Mouse (Mus musculus): ENCODE measurements around the gene Hyal1. TPM values are rescaled to one million over a fixed set of nuclear protein-coding genes. Genes with fewer than 3 reads are reported as not detected.

Hyal1 gene
- total and polyA plus RNA-seq, 3 experiments, result 0.40 to 0.59 TPM; not detected in 1

GRCm38 (mm10) chr9:107551117-107551889, 25.4 kb upstream of the Hyal1 start, which contains the start of gene Rassf1:
Gene Rassf1 (plus strand): TSS chr9:107551555.
- H3K9ac ChIP-seq (ENCODE audit: insufficient read depth, low read depth), result no peak within 1 kb of the TSS
- no peak within 1 kb of the TSS for H3K4me3 ChIP-seq (replicated peaks in 1 of 3; ENCODE audit: low read depth in 2 of 3, low read length in 2 of 3, poor library complexity in 1 of 3)
- H3K79me2 ChIP-seq (replicated peaks; ENCODE audit: control insufficient read depth, extremely low read depth, insufficient read depth, poor library complexity, severe bottlenecking), result peaks cover 14% of the 10 kb centered on the region
- DNase-seq (ENCODE audit: extremely low read depth), result no peak
- in situ Hi-C loops (cut with MboI; ENCODE audit: low pct_ligation_motif_present, low pct_unique_long_range_greater_than_20kb, low sequenced_read_pairs) (no loop called here), dilution Hi-C loops (cut with MboI; ENCODE audit: extremely low pct_ligation_motif_present, extremely low pct_unique_long_range_greater_than_20kb, low sequenced_read_pairs) (no loop called here)
- no peak within 1 kb of the TSS for H3K4me2 ChIP-seq (ENCODE audit: insufficient read depth, low read depth, poor library complexity, severe bottlenecking)
- peaks cover 5 to 15% of the 10 kb centered on the region in 2 experiments for H3K36me3 ChIP-seq (replicated peaks in 1 of 2; ENCODE audit: control insufficient read depth in 1 of 2, insufficient read depth in 1 of 2, low read length in 1 of 2)
- H3K27me3 ChIP-seq (replicated peaks), result no peaks in the 10 kb centered on the region
- TF ChIP-seq USF2 (conservative IDR thresholded peaks at IDR 0.05; ENCODE audit: low read depth, low read length), result no peak
- no peak for TF ChIP-seq MAX (IDR thresholded peaks at IDR 0.05; ENCODE audit: low read length)
- no peak within 1 kb of the TSS for H3K27ac ChIP-seq (ENCODE audit: insufficient read depth, low read depth)
- H3K9me3 ChIP-seq (replicated peaks; ENCODE audit: low read length), result no peaks in the 10 kb centered on the region
- peaks cover 5 to 43% of the 10 kb centered on the region in 2 experiments for H3K4me1 ChIP-seq (ENCODE audit: control insufficient read depth in 1 of 2, insufficient read depth in 2 of 2)

DNA sequence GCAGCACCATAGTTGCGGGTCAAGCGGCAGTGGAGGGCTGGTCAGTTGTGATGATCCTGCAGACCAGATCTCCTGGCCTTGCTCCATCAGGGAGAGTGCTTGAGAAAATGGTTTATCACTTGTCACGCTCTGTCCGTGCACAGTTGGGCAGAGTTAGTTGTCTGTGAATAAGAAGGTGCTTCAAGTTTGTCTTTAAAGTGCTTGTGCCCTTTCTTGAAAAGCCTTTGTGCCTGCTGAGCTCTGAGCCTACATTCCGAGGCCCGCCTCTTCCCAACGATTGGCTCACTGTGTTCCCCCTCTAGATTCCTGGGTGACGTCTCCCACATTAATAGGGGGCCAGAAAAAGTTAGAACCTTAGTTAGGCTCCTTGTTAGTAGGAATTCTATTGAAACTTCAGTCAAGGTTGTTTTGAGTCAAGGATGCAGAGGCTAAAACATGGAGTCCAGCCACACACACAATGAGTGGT, 24.8 kb upstream of the Hyal1 start:
- Histone ChIP-seq H3K4me2 (ENCODE audit: insufficient read depth, low read depth, poor library complexity, severe bottlenecking) (no peak overlapping the region), H3K27ac (ENCODE audit: insufficient read depth, low read depth) (no peak overlapping the region), H3K9ac (ENCODE audit: insufficient read depth, low read depth) (no peak overlapping the region), H3K9me3 (replicated peaks; ENCODE audit: low read length) (no peaks in the 10 kb centered on the region), H3K4me1 (ENCODE audit: control insufficient read depth in 1 of 2, insufficient read depth in 2 of 2) (peaks cover 10 to 43% of the 10 kb centered on the region in 2 experiments), H3K36me3 (replicated peaks in 1 of 2; ENCODE audit: control insufficient read depth in 1 of 2, insufficient read depth in 1 of 2, low read length in 1 of 2) (peaks cover 5 to 22% of the 10 kb centered on the region in 2 experiments), H3K4me3 (replicated peaks in 1 of 3; ENCODE audit: low read depth in 2 of 3, low read length in 2 of 3, poor library complexity in 1 of 3) (no peak overlapping the region), H3K79me2 (replicated peaks; ENCODE audit: control insufficient read depth, extremely low read depth, insufficient read depth, poor library complexity, severe bottlenecking) (peaks cover 21% of the 10 kb centered on the region), H3K27me3 (replicated peaks) (no peaks in the 10 kb centered on the region)
- TF ChIP-seq CHD1 (IDR thresholded peaks at IDR 0.05; ENCODE audit: low read depth, low read length), result no peak
- dilution Hi-C loops (cut with MboI; ENCODE audit: extremely low pct_ligation_motif_present, extremely low pct_unique_long_range_greater_than_20kb, low sequenced_read_pairs), result no loop called here
- DNase-seq (ENCODE audit: extremely low read depth), result no peak
- in situ Hi-C loops (cut with MboI; ENCODE audit: low pct_ligation_motif_present, low pct_unique_long_range_greater_than_20kb, low sequenced_read_pairs), result no loop called here

- DNase-seq (ENCODE audit: extremely low read depth), result no peak
- Histone ChIP-seq H3K9ac (ENCODE audit: insufficient read depth, low read depth) (no peak overlapping the region), H3K27ac (ENCODE audit: insufficient read depth, low read depth) (no peak overlapping the region), H3K9me3 (replicated peaks; ENCODE audit: low read length) (no peaks in the 10 kb centered on the region), H3K4me2 (ENCODE audit: insufficient read depth, low read depth, poor library complexity, severe bottlenecking) (no peak overlapping the region; the same call in 1 of the 2 replicates), H3K4me1 (ENCODE audit: control insufficient read depth in 1 of 2, insufficient read depth in 2 of 2) (peaks cover 10 to 33% of the 10 kb centered on the region in 2 experiments), H3K27me3 (replicated peaks) (no peaks in the 10 kb centered on the region), H3K36me3 (replicated peaks in 1 of 2; ENCODE audit: control insufficient read depth in 1 of 2, insufficient read depth in 1 of 2, low read length in 1 of 2) (peaks cover 14 to 31% of the 10 kb centered on the region in 2 experiments), H3K79me2 (replicated peaks; ENCODE audit: control insufficient read depth, extremely low read depth, insufficient read depth, poor library complexity, severe bottlenecking) (peaks cover 29% of the 10 kb centered on the region), H3K4me3 (replicated peaks in 1 of 3; ENCODE audit: low read depth in 2 of 3, low read length in 2 of 3, poor library complexity in 1 of 3) (peak overlapping the region in 1 of 3 experiments; percentile 81)
- dilution Hi-C loops (cut with MboI; ENCODE audit: extremely low pct_ligation_motif_present, extremely low pct_unique_long_range_greater_than_20kb, low sequenced_read_pairs), result no loop called here
- no peak for TF ChIP-seq IRF4 (IDR thresholded peaks at IDR 0.05; ENCODE audit: low read depth, low read length)
- in situ Hi-C loops (cut with MboI; ENCODE audit: low pct_ligation_motif_present, low pct_unique_long_range_greater_than_20kb, low sequenced_read_pairs), result no loop called here
Observed at GRCm38 (mm10) chr9:107552690-107553393, 23.9 kb upstream of the Hyal1 start.
